Comparison of ENCODE assay signal across 15 mouse cellular contexts in genomic region chr9:10072860-10073259, GRCm38 (mm10).
"Had no signal": no experiment of that assay in that cellular context is flagged by ENCODE, and none has a peak within 500 bp of the region (broad histone marks: within the 10 kb centered on the region; RNA-seq: fewer than 3 reads in every experiment).

No protein-coding gene starts in this region.

- H3K27ac ChIP-seq: limb, embryonic 15.5 days; liver, embryonic 12.5 days; macrophage; midbrain, embryonic 12.5 days had no signal

- H3K9me3 ChIP-seq: limb, embryonic 15.5 days; liver, embryonic 12.5 days; megakaryocyte, embryonic 14.5 days; midbrain, embryonic 12.5 days had no signal

- H3K36me3 ChIP-seq: limb, embryonic 15.5 days; liver, embryonic 12.5 days; midbrain, embryonic 12.5 days had no signal

- H3K27me3 ChIP-seq: limb, embryonic 15.5 days; liver, embryonic 12.5 days; megakaryocyte, embryonic 14.5 days; midbrain, embryonic 12.5 days had no signal

- ATAC-seq: liver, embryonic 12.5 days had no signal

- H3K4me3 ChIP-seq: limb, embryonic 15.5 days; liver, embryonic 12.5 days; megakaryocyte, embryonic 14.5 days; midbrain, embryonic 12.5 days had no signal

- H3K4me2 ChIP-seq: limb, embryonic 15.5 days; liver, embryonic 12.5 days; lung, embryonic 14.5 days; midbrain, embryonic 12.5 days had no signal

- H3K9ac ChIP-seq: limb, embryonic 15.5 days; liver, embryonic 12.5 days; lung, embryonic 14.5 days; midbrain, embryonic 12.5 days had no signal

- DNase-seq: kidney, adult 8-10 months; kidney, postnatal 25 days; layer of hippocampus, adult 9-11 months; layer of hippocampus, postnatal 36 days; lung, embryonic 14.5 days; lung, postnatal 14 days; right cerebral cortex, postnatal 4 days; spleen, adult 18-20 months; thymus, adult 18-20 months; thymus, postnatal 14 days had no signal

- H3K4me1 ChIP-seq: limb, embryonic 15.5 days; liver, embryonic 12.5 days; megakaryocyte, embryonic 14.5 days; midbrain, embryonic 12.5 days had no signal
